Mouse (Mus musculus) urinary bladder, postnatal 10 days (tissue): ENCODE results near the gene Tsen54.

Experiments
- DNase-seq: peaks from one replicate; pipeline ENCODE4 v3.0.0; 2022; ENCODE audit warnings: low spot score

The Tsen54 gene

GRCm38 (mm10) chr11:115814605-115815450, at the start of gene Tsen54:
Gene Tsen54, plus strand, starts transcription at chr11:115814724.
- peak; percentile 71 for DNase-seq

- peak; percentile 77 for DNase-seq
Observed at GRCm38 (mm10) chr11:115765103-115765606, 49.4 kb upstream of the Tsen54 start, which contains the start of gene Tmem94. Gene Tmem94, plus strand, starts transcription at chr11:115765433.

- DNase-seq = no peak
Observed at GRCm38 (mm10) chr11:115765607-115766141, 48.9 kb upstream of the Tsen54 start.

GRCm38 (mm10) chr11:115766356-115766943, 48.1 kb upstream of the Tsen54 start:
- no peak for DNase-seq

GRCm38 (mm10) chr11:115766981-115767380, 47.5 kb upstream of the Tsen54 start:
- no peak for DNase-seq

- no peak for DNase-seq
Observed at GRCm38 (mm10) chr11:115768896-115769295, 45.6 kb upstream of the Tsen54 start.

- no peak for DNase-seq
Observed at GRCm38 (mm10) chr11:115774653-115775052, 39.9 kb upstream of the Tsen54 start.

- DNase-seq = no peak
Observed at GRCm38 (mm10) chr11:115775821-115776665, 38.5 kb upstream of the Tsen54 start.

GRCm38 (mm10) chr11:115776954-115777353, 37.6 kb upstream of the Tsen54 start:
- DNase-seq = no peak

- DNase-seq = no peak
Observed at GRCm38 (mm10) chr11:115777487-115778335, 36.8 kb upstream of the Tsen54 start.

- DNase-seq = no peak
Observed at GRCm38 (mm10) chr11:115779038-115779571, 35.4 kb upstream of the Tsen54 start.

GRCm38 (mm10) chr11:115780141-115781070, 34.1 kb upstream of the Tsen54 start:
- DNase-seq = no peak

GRCm38 (mm10) chr11:115786473-115786872, 28.1 kb upstream of the Tsen54 start:
- DNase-seq = no peak

- no peak for DNase-seq
Observed at GRCm38 (mm10) chr11:115789787-115790186, 24.7 kb upstream of the Tsen54 start.

- DNase-seq = peak; percentile 8
Observed at GRCm38 (mm10) chr11:115791919-115792318, 22.6 kb upstream of the Tsen54 start.

- no peak for DNase-seq
Observed at GRCm38 (mm10) chr11:115792353-115792752, 22.2 kb upstream of the Tsen54 start.

GRCm38 (mm10) chr11:115796898-115797297, 17.6 kb upstream of the Tsen54 start:
- no peak for DNase-seq

GRCm38 (mm10) chr11:115797665-115798064, 16.9 kb upstream of the Tsen54 start:
- no peak for DNase-seq

- DNase-seq = no peak
Observed at GRCm38 (mm10) chr11:115800981-115801380, 13.5 kb upstream of the Tsen54 start.
